Mouse (Mus musculus): ENCODE results near the gene Gm21994. TPM values are rescaled to one million over a fixed set of nuclear protein-coding genes. Genes with fewer than 3 reads are reported as not detected.

Gene Gm21994
- 4.1 and 4.4 TPM in 2 replicates for polyA plus RNA-seq (2015; fragmentation: Nextera tagmentation; extraction: Ambion mirVana)

DNA sequence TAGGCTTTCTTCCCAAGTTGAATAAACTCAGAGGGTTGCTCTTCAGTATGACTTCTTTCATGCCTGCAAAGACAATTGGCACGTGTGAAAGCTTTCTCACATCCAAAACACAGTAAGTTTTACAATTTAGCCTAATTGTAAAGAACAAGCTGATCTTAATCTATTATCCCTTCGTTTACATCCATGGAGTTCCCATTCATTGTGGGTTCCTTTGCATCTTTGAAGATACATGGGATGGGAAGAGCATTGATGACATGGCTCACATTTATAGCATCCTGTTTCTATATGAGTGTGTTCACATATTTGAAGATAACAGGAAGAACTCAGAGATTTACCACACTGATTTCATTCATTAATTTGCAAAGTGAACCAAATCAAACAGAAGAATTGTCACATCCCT lies at the start of gene Gm21994:
Gene Gm21994, minus strand, starts transcription at position 101 of the 400 bp plus-strand sequence.

DNA sequence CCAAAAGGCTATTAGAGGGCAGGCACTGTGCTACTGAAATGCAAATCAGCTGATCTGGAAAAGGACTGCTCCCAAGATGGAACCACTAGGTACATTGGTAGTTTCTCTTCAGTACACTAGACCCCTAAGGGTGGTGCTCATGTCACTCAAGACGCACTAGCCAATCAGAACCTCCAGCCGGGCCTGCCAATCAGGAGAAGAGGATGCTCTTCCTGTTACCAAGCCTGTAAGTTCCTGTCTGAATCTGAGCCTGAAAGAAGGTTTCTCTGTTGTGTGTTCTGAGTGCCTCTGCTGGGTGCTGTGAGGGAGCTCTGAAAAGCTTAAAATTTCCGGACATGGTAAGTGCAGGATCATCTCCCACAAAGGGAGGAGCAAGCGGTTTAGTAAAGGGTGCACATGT lies 1.9 kb upstream of the Gm21994 start, which contains the start of gene Gm14124:
Gene Gm14124, plus strand, starts transcription at position 227 of the 400 bp plus-strand sequence.

DNA sequence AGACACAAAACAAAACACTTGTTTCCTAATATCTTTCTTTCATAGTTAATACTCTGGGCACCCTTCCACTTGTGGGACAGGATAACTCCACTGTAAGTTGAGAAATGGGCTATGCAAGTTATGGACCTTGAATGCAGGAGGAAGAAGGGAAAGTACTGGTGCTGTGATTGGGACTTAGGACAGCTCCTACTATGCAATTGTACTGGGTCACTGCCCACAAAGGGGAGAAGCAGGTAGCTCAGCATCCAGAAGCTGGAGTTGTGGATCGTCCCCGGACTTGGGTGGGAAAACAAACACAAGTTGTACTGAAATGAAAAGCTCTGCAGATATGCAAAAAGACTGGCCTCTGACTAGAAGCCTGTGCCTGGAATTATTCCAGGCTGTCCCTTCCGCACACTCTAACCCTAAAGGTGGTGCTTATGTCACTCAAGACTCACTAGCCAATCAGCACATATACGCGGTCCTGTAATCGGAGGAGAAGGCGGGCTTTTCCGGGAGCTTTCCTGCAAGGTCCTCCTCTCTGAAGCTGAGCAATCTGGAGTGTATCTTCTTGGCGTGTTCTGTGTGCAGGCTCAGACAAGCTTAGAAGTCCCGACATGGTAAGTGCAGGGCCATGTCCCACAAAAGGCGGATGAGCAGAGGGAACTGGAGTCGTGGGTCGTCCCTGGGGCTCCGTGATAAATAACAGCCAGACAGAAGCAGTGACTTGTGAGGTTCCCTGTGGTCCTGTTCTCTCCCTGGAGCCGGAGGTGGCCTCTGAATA lies 37.6 kb downstream of the Gm21994 start, which contains the start of gene Zfp937:
Gene Zfp937, plus strand, starts transcription at position 474 of the 763 bp plus-strand sequence.

Other genes starting within 250 kb of the Gm21994 start
- gene Zfp120, start 118.9 kb downstream of the Gm21994 start, polyA plus RNA-seq (2015; fragmentation: Nextera tagmentation; extraction: Ambion mirVana) = 9.6 and 11.3 TPM in 2 replicates
- gene Gm10770, start 75.9 kb downstream of the Gm21994 start, polyA plus RNA-seq (2015; fragmentation: Nextera tagmentation; extraction: Ambion mirVana) = not detected in 2 replicates
- 0.18 and 0.57 TPM in 2 replicates for gene Gm14139, start 73.8 kb downstream of the Gm21994 start, polyA plus RNA-seq (2015; fragmentation: Nextera tagmentation; extraction: Ambion mirVana)
- 7.4 and 9.5 TPM in 2 replicates for gene Zfp937, start 37.5 kb downstream of the Gm21994 start, polyA plus RNA-seq (2015; fragmentation: Nextera tagmentation; extraction: Ambion mirVana)
- 0.09 TPM in 1 of 2 replicates, not detected in the other for gene Gm14124, start 1.9 kb upstream of the Gm21994 start, polyA plus RNA-seq (2015; fragmentation: Nextera tagmentation; extraction: Ambion mirVana)
- 2.8 and 4.8 TPM in 2 replicates for gene Gm10130, start 68.1 kb upstream of the Gm21994 start, polyA plus RNA-seq (2015; fragmentation: Nextera tagmentation; extraction: Ambion mirVana)
- gene 3300002I08Rik, start 107.2 kb upstream of the Gm21994 start, polyA plus RNA-seq (2015; fragmentation: Nextera tagmentation; extraction: Ambion mirVana) = 6.6 and 8.4 TPM in 2 replicates
- gene Zfp442, start 195.9 kb upstream of the Gm21994 start, polyA plus RNA-seq (2015; fragmentation: Nextera tagmentation; extraction: Ambion mirVana) = 3.3 and 4.1 TPM in 2 replicates
- 0.46 and 0.49 TPM in 2 replicates for gene Zfp345, start 229.5 kb upstream of the Gm21994 start, polyA plus RNA-seq (2015; fragmentation: Nextera tagmentation; extraction: Ambion mirVana)

All from adrenal gland, postnatal 0 days (tissue).